Mouse (Mus musculus) heart, postnatal 14 days (tissue): ENCODE results near the gene Cracr2b. TPM values are rescaled to one million over a fixed set of nuclear protein-coding genes. Genes with fewer than 3 reads are reported as not detected.

Source experiments
- total RNA-seq, 2 experiments: library from RNA; stranded (reverse); gene quantifications; 2 replicates each; pipeline ENCODE4 v1.2.3; 2021

The Cracr2b gene
- total RNA-seq, 2 experiments from 2014 or later: 25.2 to 27.9 TPM

Other genes with a start within 250 kb of the Cracr2b start
- not detected for gene Lmntd2, start 247.0 kb upstream of the Cracr2b start, total RNA-seq
- gene Rassf7, start 245.2 kb upstream of the Cracr2b start, total RNA-seq: 1 to 10 TPM; 1.2 to 1.5 TPM
- 10 to 100 TPM; 43.4 to 44.3 TPM for gene Phrf1, start 232.3 kb upstream of the Cracr2b start, total RNA-seq
- gene Irf7, start 194.6 kb upstream of the Cracr2b start, total RNA-seq: 1 to 10 TPM; 1.6 to 1.7 TPM
- not detected for gene Cdhr5, start 184.3 kb upstream of the Cracr2b start, total RNA-seq
- not detected for gene Sct, start 182.0 kb upstream of the Cracr2b start, total RNA-seq
- gene Drd4, start 169.1 kb upstream of the Cracr2b start, total RNA-seq: not detected
- gene Deaf1, start 133.4 kb upstream of the Cracr2b start, total RNA-seq: 10 to 100 TPM; 20.0 to 22.1 TPM
- 10 to 100 TPM; 13.6 to 16.1 TPM for gene Tmem80, start 133.4 kb upstream of the Cracr2b start, total RNA-seq
- 1 to 10 TPM; 2.7 to 3.0 TPM for gene Eps8l2, start 122.2 kb upstream of the Cracr2b start, total RNA-seq
- gene Taldo1, start 68.9 kb upstream of the Cracr2b start, total RNA-seq: 100 to 1,000 TPM; 125 to 126 TPM
- gene Gatd1, start 47.0 kb upstream of the Cracr2b start, total RNA-seq: 10 to 100 TPM; 12.5 to 13.3 TPM
- gene Cend1, start 31.6 kb upstream of the Cracr2b start, total RNA-seq: 1 to 10 TPM; 1.5 to 1.7 TPM
- gene Slc25a22, start 23.2 kb upstream of the Cracr2b start, total RNA-seq: 10 to 100 TPM; 65.5 to 67.6 TPM
- 1 to 10 TPM; 1.1 to 1.2 TPM for gene Pidd1, start 17.1 kb upstream of the Cracr2b start, total RNA-seq
- 100 to 1,000 TPM; 876 to 946 TPM for gene Rplp2, start 13.7 kb upstream of the Cracr2b start, total RNA-seq
- 100 to 1,000 TPM; 351 to 430 TPM for gene Pnpla2, start 5.9 kb upstream of the Cracr2b start, total RNA-seq
- 100 to 1,000 TPM; 258 to 268 TPM for gene Cd151, start 6.3 kb downstream of the Cracr2b start, total RNA-seq
- 10 to 100 TPM; 69.8 to 71.4 TPM for gene Polr2l, start 14.0 kb downstream of the Cracr2b start, total RNA-seq
- gene Tspan4, start 14.1 kb downstream of the Cracr2b start, total RNA-seq: 10 to 100 TPM; 24.0 to 31.2 TPM
- 10 to 100 TPM; 42.6 to 42.8 TPM for gene Chid1, start 78.8 kb downstream of the Cracr2b start, total RNA-seq
- gene Ap2a2, start 101.1 kb downstream of the Cracr2b start, total RNA-seq: 10 to 100 TPM; 51.4 to 52.2 TPM
- gene Muc6, start 194.2 kb downstream of the Cracr2b start, total RNA-seq: not detected
- under 1 TPM; 0.10 to 0.26 TPM for gene Muc2, start 229.2 kb downstream of the Cracr2b start, total RNA-seq